Mouse (Mus musculus) small intestine, adult 2 months (tissue): ENCODE measurements around the gene Ddx25. TPM values are rescaled to one million over a fixed set of nuclear protein-coding genes. Genes with fewer than 3 reads are reported as not detected.

Experiments used
- H3K27ac ChIP-seq: fragments of 200-500 bp; 2 replicates; pipeline ENCODE4 v1.5.1; 2012; ENCODE audit warnings: low read depth, low read length, control low read depth, inconsistent platforms; ENCODE audit not compliant: insufficient read depth
- H3K27me3 ChIP-seq: fragments of 200-500 bp; 2 replicates; pipeline ENCODE4 v1.6.1; 2012; ENCODE audit warnings: mild to moderate bottlenecking, moderate library complexity, low read length, inconsistent platforms; ENCODE audit not compliant: control insufficient read depth, insufficient read depth
- H3K36me3 ChIP-seq: fragments of 200-500 bp; 2 replicates; pipeline ENCODE4 v1.6.1; 2012; ENCODE audit warnings: mild to moderate bottlenecking, low read length, control low read depth, inconsistent platforms; ENCODE audit not compliant: control insufficient read depth, insufficient read depth
- H3K4me1 ChIP-seq: fragments of 200-500 bp; 2 replicates; pipeline ENCODE4 v1.6.1; 2012; ENCODE audit warnings: low read length, inconsistent platforms, mixed read lengths; ENCODE audit not compliant: control insufficient read depth, insufficient read depth, insufficient read length
- H3K4me3 ChIP-seq: fragments of 200-500 bp; 2 replicates; pipeline ENCODE4 v1.5.1; 2012; ENCODE audit warnings: low read depth, mild to moderate bottlenecking, control low read depth, inconsistent platforms, low read length, moderate library complexity
- CTCF ChIP-seq: fragments of 200-500 bp; IDR thresholded peaks from 2 replicates; pipeline ENCODE4 v1.5.1; 2012; ENCODE audit warnings: low read depth, mild to moderate bottlenecking, control low read depth, inconsistent platforms, low read length, moderate library complexity, mixed read lengths; ENCODE audit not compliant: insufficient replicate concordance, insufficient read length; ENCODE audit errors: extremely low read depth
- POLR2A ChIP-seq: fragments of 200-500 bp; IDR thresholded peaks from 2 replicates; pipeline ENCODE4 v1.6.1; 2012; ENCODE audit warnings: low read depth, mild to moderate bottlenecking, control low read depth, inconsistent platforms, low read length, moderate library complexity
- WGBS: fragments of 180-500 bp; shearing (Covaris S2); methylation state at CpG from one replicate; pipeline ENCODE4 v1.1.7; 2018; 5-methylcytosine and 5-hydroxymethylcytosine counted together
- polyA plus RNA-seq: library from polyadenylated mRNA; depleted of rRNA; stranded (reverse); fragments of >200 nt; gene quantifications from 2 replicates; pipeline ENCODE4 v1.2.3, GENCODE M21; 2012; rRNA removed

Ddx25 gene
- polyA plus RNA-seq, 1 experiment = 0.01 TPM

DNA sequence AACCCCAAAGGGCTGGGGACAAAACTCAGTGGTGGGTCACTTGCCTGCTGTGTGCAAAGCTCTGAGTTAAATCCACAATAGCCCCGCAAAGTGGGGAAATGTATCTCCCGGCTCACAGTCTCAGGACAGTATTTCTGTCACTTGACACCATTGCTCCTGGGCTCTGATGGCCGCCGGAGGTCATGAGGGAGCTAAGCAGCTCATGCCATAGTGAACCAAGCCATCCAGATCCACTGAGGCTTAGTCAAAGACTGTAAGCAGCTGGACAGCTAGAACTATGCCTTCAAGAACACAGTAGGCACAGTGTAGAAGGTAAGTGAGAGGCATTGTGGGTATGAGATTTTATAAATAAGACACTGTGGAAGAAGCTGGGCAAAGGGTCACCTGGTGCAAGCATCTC is 63.4 kb downstream of the Ddx25 start:
- H3K4me3 ChIP-seq = no peak overlapping the region
- no peaks in the 10 kb centered on the region for H3K27me3 ChIP-seq
- no peak overlapping the region for H3K27ac ChIP-seq
- TF ChIP-seq POLR2A = no peak
- no peak for TF ChIP-seq CTCF
- H3K36me3 ChIP-seq = no peaks in the 10 kb centered on the region
- peaks cover 2% of the 10 kb centered on the region; the same call in 1 of the 2 replicates for H3K4me1 ChIP-seq
- 87% methylated on average over 4 of the region's 4 CpGs for WGBS

DNA sequence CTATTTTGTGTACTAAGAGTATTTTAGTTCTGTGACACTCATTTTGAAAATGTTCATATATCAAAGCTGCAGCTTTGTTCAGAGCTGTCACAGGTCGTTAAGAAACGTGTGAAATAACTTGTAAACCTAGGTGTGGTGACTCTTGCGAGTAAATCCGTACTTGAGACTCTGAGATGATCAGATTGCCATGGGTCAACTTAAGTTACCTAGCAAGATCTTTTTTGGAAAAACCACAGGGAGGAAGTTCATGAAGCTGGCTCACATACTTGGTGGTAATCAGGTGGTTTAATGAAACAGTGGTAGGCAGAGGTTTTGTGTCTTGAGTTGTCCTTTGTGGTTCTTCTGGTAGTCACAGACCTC is 64.6 kb downstream of the Ddx25 start:
- WGBS = 28% methylated on average over 4 of the region's 4 CpGs
- TF ChIP-seq POLR2A (no peak), CTCF (no peak)
- Histone ChIP-seq H3K4me3 (no peak overlapping the region), H3K4me1 (peaks cover 2% of the 10 kb centered on the region; the same call in 1 of the 2 replicates), H3K27me3 (no peaks in the 10 kb centered on the region), H3K36me3 (peaks cover 5% of the 10 kb centered on the region), H3K27ac (no peak overlapping the region)

- H3K4me1 ChIP-seq = peaks cover 2% of the 10 kb centered on the region; the same call in 1 of the 2 replicates
- WGBS = 49% methylated on average over 7 of the region's 7 CpGs
- no peak for TF ChIP-seq CTCF
- no peak for TF ChIP-seq POLR2A
- no peak overlapping the region for H3K4me3 ChIP-seq
- H3K27me3 ChIP-seq = no peaks in the 10 kb centered on the region
- H3K27ac ChIP-seq = no peak overlapping the region
- peaks cover 5% of the 10 kb centered on the region for H3K36me3 ChIP-seq
Measured at GRCm38 (mm10) chr9:35493033-35493732, 65.1 kb downstream of the Ddx25 start.

GRCm38 (mm10) chr9:35491109-35491866 is 67.0 kb downstream of the Ddx25 start:
- no peak overlapping the region for H3K27ac ChIP-seq
- 87% methylated on average over 11 of the region's 11 CpGs for WGBS
- no peaks in the 10 kb centered on the region for H3K27me3 ChIP-seq
- no peak for TF ChIP-seq POLR2A
- TF ChIP-seq CTCF = no peak
- peaks cover 10% of the 10 kb centered on the region for H3K36me3 ChIP-seq
- H3K4me3 ChIP-seq = no peak overlapping the region
- H3K4me1 ChIP-seq = peaks cover 2% of the 10 kb centered on the region; the same call in 1 of the 2 replicates

DNA sequence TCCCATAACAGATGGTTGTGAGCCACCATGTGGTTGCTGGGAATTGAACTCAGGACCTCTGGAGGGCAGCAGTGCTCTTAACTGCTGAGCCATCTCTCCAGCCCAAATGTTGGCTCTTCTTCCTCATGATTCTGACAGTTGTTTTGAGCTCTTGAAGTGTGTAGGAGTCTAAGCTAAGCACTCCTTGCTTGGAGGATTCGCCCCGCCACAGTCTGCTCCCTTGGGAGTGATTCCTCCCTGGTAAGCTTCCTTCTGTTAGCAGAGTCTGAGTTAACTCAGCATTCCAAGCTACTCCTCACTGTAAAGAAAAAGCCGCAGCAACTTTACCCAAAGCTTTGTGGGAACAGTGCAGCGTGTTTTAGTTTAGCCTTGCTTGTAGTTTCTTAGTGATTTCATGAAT is 69.8 kb downstream of the Ddx25 start:
- H3K36me3 ChIP-seq = peaks cover 10% of the 10 kb centered on the region
- TF ChIP-seq CTCF (no peak), POLR2A (no peak)
- WGBS = 94% methylated on average over 4 of the region's 4 CpGs

More for the DNA sequence above, 69.8 kb downstream of the Ddx25 start:
- Histone ChIP-seq H3K4me3 (no peak overlapping the region), H3K27me3 (no peaks in the 10 kb centered on the region), H3K27ac (no peak overlapping the region), H3K4me1 (no peaks in the 10 kb centered on the region)

Other genes with a start within 250 kb of the Ddx25 start
- 1.4 TPM in 2 replicates for gene Cdon, start 137.4 kb downstream of the Ddx25 start, polyA plus RNA-seq
- gene Gm1113, start 40.3 kb downstream of the Ddx25 start, polyA plus RNA-seq = not detected in 2 replicates
- 0.30 and 0.41 TPM in 2 replicates for gene Pus3, start 67 bp upstream of the Ddx25 start, polyA plus RNA-seq
- gene Pate2, start 11.8 kb upstream of the Ddx25 start, polyA plus RNA-seq = 0.13 TPM in 1 of 2 replicates, not detected in the other
- gene Hyls1, start 11.9 kb upstream of the Ddx25 start, polyA plus RNA-seq = 0.13 and 0.34 TPM in 2 replicates
- not detected in 2 replicates for gene Pate4, start 53.4 kb upstream of the Ddx25 start, polyA plus RNA-seq
- not detected in 2 replicates for gene Pate3, start 89.7 kb upstream of the Ddx25 start, polyA plus RNA-seq
- not detected in 2 replicates for gene Pate1, start 128.9 kb upstream of the Ddx25 start, polyA plus RNA-seq
- gene Gm17677, start 182.5 kb upstream of the Ddx25 start, polyA plus RNA-seq = not detected in 2 replicates
- gene Gm17727, start 219.6 kb upstream of the Ddx25 start, polyA plus RNA-seq = not detected in 2 replicates
- not detected in 2 replicates for gene Gm27235, start 231.6 kb upstream of the Ddx25 start, polyA plus RNA-seq
- not detected in 2 replicates for gene D730048I06Rik, start 231.6 kb upstream of the Ddx25 start, polyA plus RNA-seq